Mouse (Mus musculus) limb, embryonic 10.5 days (tissue): ENCODE measurements around the gene Esp36. TPM values are rescaled to one million over a fixed set of nuclear protein-coding genes. Genes with fewer than 3 reads are reported as not detected.
"Not testable (repeated sequence)": the region's sequence is repeated elsewhere in the genome, so short reads cannot be mapped to it uniquely, and the experiment has no call there.

Experiments used
- DNase-seq: peaks from one replicate; pipeline ENCODE4 v3.0.0-alpha.2; 2017; ENCODE audit warnings: low spot score
- H3K27ac ChIP-seq: fragments of 300-500 bp; sonication (generic); 2 replicates; pipeline ENCODE4 v1.5.1; 2016; ENCODE audit warnings: mild to moderate bottlenecking
- H3K27me3 ChIP-seq: fragments of 300-500 bp; sonication (generic); 2 replicates; pipeline ENCODE4 v1.6.1; 2016; ENCODE audit warnings: low read depth, mild to moderate bottlenecking; ENCODE audit not compliant: poor library complexity, severe bottlenecking
- H3K36me3 ChIP-seq: fragments of 300-500 bp; sonication (generic); 2 replicates; pipeline ENCODE4 v1.6.1; 2016; ENCODE audit warnings: mild to moderate bottlenecking, moderate library complexity
- H3K4me1 ChIP-seq: fragments of 300-500 bp; sonication (generic); 2 replicates; pipeline ENCODE4 v1.6.1; 2016
- H3K4me3 ChIP-seq: fragments of 300-500 bp; sonication (generic); 2 replicates; pipeline ENCODE4 v1.5.1; 2016; ENCODE audit warnings: mild to moderate bottlenecking, moderate library complexity
- H3K9me3 ChIP-seq: fragments of 300-500 bp; sonication (generic); replicated peaks from 2 replicates; pipeline ENCODE4 v1.6.1; 2016; ENCODE audit warnings: mild to moderate bottlenecking
- WGBS: fragments of 180-500 bp; shearing (Covaris S2); methylation state at CpG from one replicate; pipeline ENCODE4 v1.1.7; 2016; 5-methylcytosine and 5-hydroxymethylcytosine counted together
- polyA plus RNA-seq: library from polyadenylated mRNA; unstranded; fragments of >200 nt; fragmentation: Nextera tagmentation; extraction: Ambion mirVana; gene quantifications from 2 replicates; pipeline ENCODE4 v1.2.1, GENCODE M21; 2016

The Esp36 gene
- polyA plus RNA-seq: not detected in 2 replicates

DNA sequence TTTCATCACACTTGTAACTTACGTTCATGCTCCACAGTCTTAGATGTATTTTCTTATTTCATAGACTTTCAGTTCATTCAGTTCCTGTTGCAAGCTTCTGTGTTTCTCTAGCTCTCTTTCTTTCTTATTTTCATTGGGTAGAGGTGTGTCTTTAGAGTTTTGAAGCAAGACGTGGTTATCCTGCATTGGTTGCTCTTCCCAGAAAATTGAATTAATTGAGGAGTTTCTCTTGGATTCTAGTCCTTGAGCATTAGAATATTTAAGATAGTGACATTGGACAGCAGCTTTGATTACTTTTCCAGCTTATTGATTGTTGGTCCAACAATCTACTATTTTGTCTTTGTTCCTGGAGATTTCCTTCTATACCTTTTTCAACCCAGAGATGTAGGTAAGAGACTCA lies at the start of gene Esp36:
Gene Esp36 (minus strand): TSS at position 101 of the 400 bp plus-strand sequence.
- H3K27me3 ChIP-seq: no peaks in the 10 kb centered on the region
- 93% methylated on average over 2 of the region's 2 CpGs for WGBS
- H3K4me3 ChIP-seq: no peak within 1 kb of the TSS
- H3K4me1 ChIP-seq: no peaks in the 10 kb centered on the region
- H3K27ac ChIP-seq: no peak within 1 kb of the TSS
- no peaks in the 10 kb centered on the region for H3K36me3 ChIP-seq
- no peaks in the 10 kb centered on the region for H3K9me3 ChIP-seq
- no peak for DNase-seq

DNA sequence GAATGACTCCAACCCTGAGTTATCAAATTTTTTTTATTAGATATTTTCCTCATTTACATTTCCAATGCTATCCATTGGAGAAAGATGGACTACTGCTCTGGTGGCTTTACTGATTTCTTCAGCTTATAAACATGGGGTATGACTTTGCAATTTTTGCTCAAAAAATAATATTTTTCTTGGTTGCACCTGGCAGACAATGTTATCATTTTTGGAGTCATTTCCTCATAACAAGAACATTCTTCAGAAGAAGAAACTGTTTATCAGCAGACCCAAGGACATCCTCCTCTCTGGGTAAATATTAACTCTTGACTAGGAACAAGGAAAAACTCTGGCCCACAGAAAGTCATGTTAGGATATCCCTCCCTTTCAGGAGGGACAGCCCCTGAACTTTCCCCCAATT lies 36.2 kb upstream of the Esp36 start:
- not testable (repeated sequence) for H3K36me3 ChIP-seq, H3K27me3 ChIP-seq, H3K9me3 ChIP-seq, H3K27ac ChIP-seq, H3K4me1 ChIP-seq, H3K4me3 ChIP-seq, DNase-seq

DNA sequence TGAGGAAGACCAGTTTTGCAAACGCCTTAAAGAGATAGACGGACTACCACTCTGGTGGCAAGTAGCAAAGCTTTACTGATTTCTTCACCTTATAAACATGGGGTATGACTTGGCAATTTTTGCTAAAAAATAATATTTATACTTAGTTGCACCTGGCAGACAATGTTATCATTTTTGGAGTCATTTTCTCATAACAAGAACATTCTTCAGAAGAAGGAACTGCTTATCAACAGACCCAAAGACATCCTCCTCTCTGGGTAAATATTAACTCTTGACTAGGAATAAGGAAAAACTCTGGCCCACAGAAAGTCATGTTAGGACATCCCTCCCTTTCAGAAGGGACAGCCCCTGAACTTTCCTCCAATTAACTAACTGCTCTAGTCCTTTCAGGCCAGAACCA lies 30.7 kb upstream of the Esp36 start:
- no peak overlapping the region for H3K4me3 ChIP-seq
- H3K27me3 ChIP-seq: no peaks in the 10 kb centered on the region
- no peaks in the 10 kb centered on the region; the same call in 1 of the 2 replicates for H3K9me3 ChIP-seq
- no peaks in the 10 kb centered on the region for H3K36me3 ChIP-seq
- 94% methylated on average over 2 of the region's 2 CpGs for WGBS
- no peak overlapping the region for H3K27ac ChIP-seq
- no peak for DNase-seq
- no peaks in the 10 kb centered on the region for H3K4me1 ChIP-seq

DNA sequence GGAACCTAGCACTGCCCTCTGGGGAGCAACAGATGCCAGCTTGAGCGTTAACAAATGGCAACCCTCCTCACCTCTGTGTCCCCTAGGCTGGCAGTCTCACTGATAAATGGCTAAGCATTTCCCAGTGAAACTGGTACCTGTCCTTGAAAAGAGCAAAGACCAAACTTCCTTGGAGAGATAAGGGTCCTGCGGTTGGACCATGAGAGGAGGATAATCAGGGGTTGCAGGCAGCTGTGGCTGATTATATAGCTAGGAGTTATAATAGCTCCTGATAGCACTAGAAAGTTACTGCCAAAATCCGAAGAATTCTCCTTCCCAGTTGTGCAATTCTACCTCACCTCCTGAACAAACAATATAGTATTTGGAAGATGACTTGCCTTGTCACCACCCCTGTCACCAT lies 13.8 kb downstream of the Esp36 start:
- 84% methylated on average over 3 of the region's 3 CpGs for WGBS
- Histone ChIP-seq H3K36me3 (no peaks in the 10 kb centered on the region), H3K4me1 (no peaks in the 10 kb centered on the region), H3K27me3 (no peaks in the 10 kb centered on the region), H3K4me3 (no peak overlapping the region), H3K9me3 (0 out of 2 replicates have a peak, but pooled peaks cover 3% of the 10 kb centered on the region), H3K27ac (no peak overlapping the region)
- no peak for DNase-seq

DNA sequence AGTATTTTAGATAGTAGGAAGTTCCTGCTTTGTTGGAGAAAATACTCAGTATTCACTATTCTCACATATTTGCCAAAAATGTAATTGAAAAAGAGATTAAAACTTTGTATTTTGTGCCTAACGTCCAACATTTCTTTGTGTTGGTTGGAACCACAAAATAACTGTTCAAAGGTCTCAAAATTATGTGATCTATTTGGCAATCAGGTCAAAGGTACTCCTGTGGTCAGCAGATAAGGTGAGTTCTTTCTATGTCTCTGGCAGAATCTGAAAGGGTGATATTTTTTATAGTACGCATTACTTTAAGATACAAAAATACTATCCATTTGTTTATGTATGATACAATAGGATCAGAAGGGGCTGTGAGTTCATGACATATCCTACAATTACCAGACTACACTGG lies 28.2 kb downstream of the Esp36 start:
- H3K9me3 ChIP-seq: no peaks in the 10 kb centered on the region
- H3K27me3 ChIP-seq: no peaks in the 10 kb centered on the region
- no peaks in the 10 kb centered on the region for H3K4me1 ChIP-seq
- H3K36me3 ChIP-seq: no peaks in the 10 kb centered on the region
- no peak for DNase-seq
- H3K27ac ChIP-seq: no peak overlapping the region
- 72% methylated on average over 2 of the region's 2 CpGs for WGBS
- H3K4me3 ChIP-seq: no peak overlapping the region

Other genes with a start within 250 kb of the Esp36 start
- gene Olfr134, start 248.8 kb downstream of the Esp36 start, polyA plus RNA-seq: not detected in 2 replicates
- gene Olfr135, start 215.8 kb downstream of the Esp36 start, polyA plus RNA-seq: not detected in 2 replicates
- not detected in 2 replicates for gene Olfr138, start 159.2 kb downstream of the Esp36 start, polyA plus RNA-seq
- not detected in 2 replicates for gene Olfr137, start 112.6 kb downstream of the Esp36 start, polyA plus RNA-seq
- gene Olfr136, start 90.4 kb downstream of the Esp36 start, polyA plus RNA-seq: not detected in 2 replicates
- not detected in 2 replicates for gene Esp34, start 134.0 kb upstream of the Esp36 start, polyA plus RNA-seq
- gene Esp31, start 219.3 kb upstream of the Esp36 start, polyA plus RNA-seq: not detected in 2 replicates